ENCODE assay signal across 26 mouse cellular contexts in the genomic region with DNA sequence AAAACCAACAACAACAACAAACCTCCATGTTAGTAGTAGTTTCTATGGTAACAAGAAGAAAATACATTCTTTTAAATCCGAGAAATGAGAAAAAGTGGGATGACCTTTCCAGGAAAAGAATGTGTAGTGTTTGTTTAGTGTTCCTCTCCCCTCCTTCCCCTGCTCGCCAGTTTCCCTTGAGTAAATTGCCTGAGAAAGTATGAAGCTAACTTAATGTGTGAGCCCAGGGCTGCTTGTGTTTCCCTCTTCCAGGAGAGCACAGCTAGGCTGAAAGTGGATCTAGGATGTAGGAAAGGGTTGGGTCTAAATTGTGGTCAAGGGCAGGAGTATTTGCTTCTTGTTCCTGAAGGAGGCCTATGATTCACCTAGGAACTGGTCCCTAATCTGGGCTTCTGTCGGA. TPM values are rescaled to one million over a fixed set of nuclear protein-coding genes. Genes with fewer than 3 reads are reported as not detected.
DNase-seq lines count a peak whose midpoint lies in the region; ATAC-seq and TF ChIP-seq lines count a peak whose summit lies in the region.
"Had no signal": no experiment of that assay in that cellular context is flagged by ENCODE, and none has a peak within 500 bp of the region (broad histone marks: within the 10 kb centered on the region; RNA-seq: fewer than 3 reads in every experiment).

No protein-coding gene starts in this region.

- no peaks in the 10 kb centered on the region for H3K27me3 ChIP-seq in hindbrain, embryonic 10.5 days (ENCODE audit: insufficient read depth, poor library complexity, severe bottlenecking)
- no peaks in the 10 kb centered on the region for H3K27me3 ChIP-seq in hindbrain, embryonic 13.5 days
- H3K27me3 ChIP-seq in lung, embryonic 16.5 days (ENCODE audit: control insufficient read depth, insufficient read depth, low read depth, low read length), result no peaks in the 10 kb centered on the region
- no peaks in the 10 kb centered on the region for H3K27me3 ChIP-seq in forebrain, postnatal 0 days (ENCODE audit: insufficient read depth, low read length)
- H3K27me3 ChIP-seq: forebrain, embryonic 12.5 days; forebrain, embryonic 15.5 days had no signal

- peaks cover 5% of the 10 kb centered on the region for H3K4me1 ChIP-seq in hindbrain, embryonic 10.5 days (replicated peaks)
- H3K4me1 ChIP-seq in hindbrain, embryonic 13.5 days (replicated peaks), result peaks cover 6% of the 10 kb centered on the region; the same call in 1 of the 2 replicates
- H3K4me1 ChIP-seq in lung, embryonic 16.5 days (replicated peaks; ENCODE audit: control insufficient read depth, insufficient read depth, low read length), result no peaks in the 10 kb centered on the region
- H3K4me1 ChIP-seq in forebrain, postnatal 0 days (ENCODE audit: insufficient read depth), result no peaks in the 10 kb centered on the region
- H3K4me1 ChIP-seq: forebrain, embryonic 12.5 days had no signal

- H3K27ac ChIP-seq in hindbrain, embryonic 10.5 days, result peak overlapping the region; percentile 16; the same call in 1 of the 2 replicates
- no peak overlapping the region for H3K27ac ChIP-seq in hindbrain, embryonic 13.5 days
- H3K27ac ChIP-seq in lung, embryonic 16.5 days (ENCODE audit: low read length), result peak overlapping the region; percentile 69; the same call in 1 of the 2 replicates
- no peak overlapping the region for H3K27ac ChIP-seq in forebrain, postnatal 0 days (ENCODE audit: low read depth, low read length)
- H3K27ac ChIP-seq: forebrain, embryonic 12.5 days; forebrain, embryonic 15.5 days; gastrocnemius, adult 2 months; hindbrain, postnatal 0 days had no signal

- H3K4me3 ChIP-seq in hindbrain, embryonic 10.5 days, result no peak overlapping the region
- no peak overlapping the region for H3K4me3 ChIP-seq in hindbrain, embryonic 13.5 days
- H3K4me3 ChIP-seq in lung, embryonic 16.5 days (ENCODE audit: low read length), result no peak overlapping the region
- H3K4me3 ChIP-seq in forebrain, postnatal 0 days (ENCODE audit: low read depth, low read length), result no peak overlapping the region
- H3K4me3 ChIP-seq: forebrain, embryonic 12.5 days; forebrain, embryonic 15.5 days; gastrocnemius, adult 2 months had no signal

- H3K36me3 ChIP-seq in hindbrain, embryonic 10.5 days, result no peaks in the 10 kb centered on the region
- H3K36me3 ChIP-seq in hindbrain, embryonic 13.5 days, result no peaks in the 10 kb centered on the region
- no peaks in the 10 kb centered on the region for H3K36me3 ChIP-seq in lung, embryonic 16.5 days (ENCODE audit: control insufficient read depth, insufficient read depth, low read length)
- H3K36me3 ChIP-seq in forebrain, postnatal 0 days (ENCODE audit: insufficient read depth), result no peaks in the 10 kb centered on the region
- H3K36me3 ChIP-seq: forebrain, embryonic 12.5 days; forebrain, embryonic 15.5 days; G1E had no signal

- no peak overlapping the region for H3K9ac ChIP-seq in hindbrain, embryonic 13.5 days
- H3K9ac ChIP-seq in lung, embryonic 16.5 days (ENCODE audit: low read length), result no peak overlapping the region
- no peak overlapping the region for H3K9ac ChIP-seq in forebrain, postnatal 0 days
- H3K9ac ChIP-seq: forebrain, embryonic 12.5 days; forebrain, embryonic 15.5 days; hindbrain, embryonic 14.5 days had no signal

- no peak overlapping the region for H3K4me2 ChIP-seq in hindbrain, embryonic 13.5 days
- H3K4me2 ChIP-seq in lung, embryonic 16.5 days (ENCODE audit: low read depth, low read length), result no peak overlapping the region
- no peak overlapping the region for H3K4me2 ChIP-seq in forebrain, postnatal 0 days (ENCODE audit: low read depth)
- H3K4me2 ChIP-seq: forebrain, embryonic 12.5 days; forebrain, embryonic 15.5 days; heart, embryonic 11.5 days; hindbrain, embryonic 14.5 days had no signal

- 63% methylated on average over 3 of the region's 3 CpGs for WGBS in hindbrain, embryonic 10.5 days
- WGBS in hindbrain, embryonic 13.5 days, result 49% methylated on average over 3 of the region's 3 CpGs
- 38% methylated on average over 3 of the region's 3 CpGs for WGBS in lung, embryonic 16.5 days
- WGBS in forebrain, postnatal 0 days, result 58% methylated on average over 3 of the region's 3 CpGs

- ATAC-seq in hindbrain, embryonic 13.5 days (ENCODE audit: low FRiP score), result no peak
- ATAC-seq in lung, embryonic 16.5 days (ENCODE audit: low read depth), result peak; percentile 59
- ATAC-seq in forebrain, postnatal 0 days, result no peak
- ATAC-seq: forebrain, embryonic 15.5 days; hindbrain, postnatal 0 days; inflammation-experienced regulatory T-cells, adult 6 months had no signal

- no peak for TF ChIP-seq CTCF in forebrain, postnatal 0 days (IDR thresholded peaks at IDR 0.05; ENCODE audit: low read depth)

- no peak for DNase-seq in hindbrain, embryonic 10.5 days (ENCODE audit: low spot score)
- DNase-seq in lung, postnatal 25 days (ENCODE audit: low spot score), result no peak
- peak; percentile 32 for DNase-seq in NIH3T3 (ENCODE audit: low read depth)
- peak; percentile 33 for DNase-seq in fibroblast of lung, adult 2 months (ENCODE audit: low read depth)
- DNase-seq in forebrain, postnatal 0 days, result no peak
- DNase-seq in testis, postnatal 14 days (ENCODE audit: low spot score), result no peak
- DNase-seq: adrenal gland, postnatal 10 days; adrenal gland, postnatal 36 days; B cell, adult 2 months; cerebellum, adult 18-20 months; cerebellum, adult 9-10 months; cerebellum, postnatal 14 days; gastrocnemius, adult 2 months; gastrocnemius, postnatal 14 days; heart, adult 11 months had no signal

- H3K9me3 ChIP-seq in hindbrain, embryonic 10.5 days, result no peaks in the 10 kb centered on the region
- H3K9me3 ChIP-seq in hindbrain, embryonic 13.5 days, result no peaks in the 10 kb centered on the region
- no peaks in the 10 kb centered on the region for H3K9me3 ChIP-seq in lung, embryonic 16.5 days (ENCODE audit: control insufficient read depth, low read length)
- no peaks in the 10 kb centered on the region for H3K9me3 ChIP-seq in forebrain, postnatal 0 days (ENCODE audit: low read length)
- H3K9me3 ChIP-seq: forebrain, embryonic 12.5 days; forebrain, embryonic 15.5 days had no signal

RNA-seq across cellular contexts. Expression of gene Rgs5, which starts 38.2 kb away (rescaled TPM):
- 0.45 and 1.4 TPM in 2 replicates for polyA plus RNA-seq in hindbrain, embryonic 10.5 days (2016; fragmentation: Nextera tagmentation; extraction: Ambion mirVana)
- polyA plus RNA-seq in hindbrain, embryonic 13.5 days (2015; fragmentation: Nextera tagmentation; extraction: Ambion mirVana), result 13.9 and 15.1 TPM in 2 replicates
- 9.7 and 13.0 TPM in 2 replicates for polyA plus RNA-seq in lung, embryonic 16.5 days (2015; fragmentation: Nextera tagmentation; extraction: Ambion mirVana)
- 58.4 and 79.1 TPM in 2 replicates for total RNA-seq in forebrain, postnatal 0 days (2014; rRNA removed)
- 14.8 and 15.0 TPM in 2 replicates for polyA plus RNA-seq in forebrain, postnatal 0 days (2015; fragmentation: Nextera tagmentation; extraction: Ambion mirVana)
- total RNA-seq: CH12.LX; hematopoietic stem cell, adult 5-6 weeks had no signal
- polyA plus RNA-seq: G1E had no signal

RNA-seq across cellular contexts. Expression of gene Rgs4, which starts 53.9 kb away (rescaled TPM):
- 14.9 and 25.3 TPM in 2 replicates for polyA plus RNA-seq in hindbrain, embryonic 10.5 days (2016; fragmentation: Nextera tagmentation; extraction: Ambion mirVana)
- polyA plus RNA-seq in hindbrain, embryonic 13.5 days (2015; fragmentation: Nextera tagmentation; extraction: Ambion mirVana), result 50.0 and 51.1 TPM in 2 replicates
- polyA plus RNA-seq in lung, embryonic 16.5 days (2015; fragmentation: Nextera tagmentation; extraction: Ambion mirVana), result 5.1 and 6.6 TPM in 2 replicates
- 113 and 130 TPM in 2 replicates for total RNA-seq in forebrain, postnatal 0 days (2014; rRNA removed)
- 74.8 and 95.5 TPM in 2 replicates for polyA plus RNA-seq in forebrain, postnatal 0 days (2015; fragmentation: Nextera tagmentation; extraction: Ambion mirVana)
- total RNA-seq: CH12.LX; G1E; hematopoietic stem cell, adult 5-6 weeks had no signal
- polyA plus RNA-seq: G1E; inflammation-experienced regulatory T-cells, adult 6 months had no signal

Comparison
In these comparisons a context has a peak if more than half of its experiments do, and no peak if none do; other contexts are left out.
1. H3K27ac ChIP-seq: peak in hindbrain, embryonic 10.5 days (single experiment) and lung, embryonic 16.5 days (single experiment); none in hindbrain, embryonic 13.5 days (single experiment) and forebrain, postnatal 0 days (single experiment).
2. DNase-seq: peak in NIH3T3 (single experiment) and fibroblast of lung, adult 2 months (single experiment); none in hindbrain, embryonic 10.5 days (single experiment), lung, postnatal 25 days (single experiment), forebrain, postnatal 0 days (single experiment) and testis, postnatal 14 days (single experiment).